Mouse (Mus musculus): ENCODE data around the gene Mrnip.

Gene Mrnip

DNA sequence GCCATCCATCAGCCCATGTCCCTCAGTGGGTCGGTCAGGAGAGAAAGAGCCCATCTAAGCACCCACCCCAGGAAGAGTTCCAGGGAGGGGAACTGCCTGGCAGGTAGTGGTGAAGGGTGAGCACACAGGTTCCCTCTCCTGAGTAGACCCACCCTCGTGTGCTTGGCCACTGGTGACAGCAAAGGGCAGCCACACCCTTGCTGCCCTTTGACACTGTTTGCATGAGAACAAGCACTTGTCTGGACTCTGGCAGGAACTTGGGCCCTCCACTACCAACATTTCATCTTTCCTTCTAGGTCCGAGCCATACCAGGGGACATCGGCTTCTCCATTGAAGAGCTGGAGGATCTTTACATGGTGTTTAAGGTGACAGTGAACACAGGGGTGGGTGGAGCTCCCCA lies 14.9 kb upstream of the Mrnip start:
- no peak for DNase-seq (ENCODE audit: low read depth, low spot score)

DNA sequence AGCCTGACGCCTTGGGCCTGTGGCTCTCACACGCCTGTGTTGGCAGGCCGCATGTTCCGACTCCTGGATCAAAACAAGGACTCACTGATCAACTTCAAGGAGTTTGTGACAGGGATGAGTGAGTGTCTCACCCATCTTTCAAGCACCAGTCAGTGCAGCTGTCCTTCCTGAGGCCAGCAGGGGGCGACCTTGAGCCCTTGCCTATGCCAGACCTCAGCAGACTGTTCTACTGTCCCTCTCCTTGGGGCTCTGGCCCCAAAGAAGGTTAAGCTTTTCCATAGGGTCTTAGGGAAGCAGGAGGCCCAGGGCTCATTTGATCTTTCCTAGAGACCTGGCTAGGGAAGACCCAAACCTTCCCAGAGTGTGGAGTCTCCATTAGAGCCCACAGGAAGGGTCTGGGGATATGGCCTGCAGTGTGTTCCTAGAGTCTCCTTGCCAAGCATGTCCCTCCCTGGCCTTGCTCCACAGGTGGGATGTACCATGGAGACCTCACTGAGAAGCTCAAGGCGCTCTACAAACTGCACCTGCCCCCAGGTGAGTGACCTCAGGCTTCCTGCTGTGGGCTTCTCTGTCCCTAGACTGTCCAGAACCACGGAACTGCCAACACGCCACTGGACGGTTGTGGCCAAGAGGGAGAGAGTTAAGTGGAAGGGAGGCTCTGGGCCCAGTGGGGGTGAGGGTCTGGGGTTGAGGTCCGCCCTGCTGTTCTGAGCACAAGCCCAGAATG lies 12.5 kb upstream of the Mrnip start:
- DNase-seq (ENCODE audit: low read depth, low spot score), result peak; percentile 52

DNA sequence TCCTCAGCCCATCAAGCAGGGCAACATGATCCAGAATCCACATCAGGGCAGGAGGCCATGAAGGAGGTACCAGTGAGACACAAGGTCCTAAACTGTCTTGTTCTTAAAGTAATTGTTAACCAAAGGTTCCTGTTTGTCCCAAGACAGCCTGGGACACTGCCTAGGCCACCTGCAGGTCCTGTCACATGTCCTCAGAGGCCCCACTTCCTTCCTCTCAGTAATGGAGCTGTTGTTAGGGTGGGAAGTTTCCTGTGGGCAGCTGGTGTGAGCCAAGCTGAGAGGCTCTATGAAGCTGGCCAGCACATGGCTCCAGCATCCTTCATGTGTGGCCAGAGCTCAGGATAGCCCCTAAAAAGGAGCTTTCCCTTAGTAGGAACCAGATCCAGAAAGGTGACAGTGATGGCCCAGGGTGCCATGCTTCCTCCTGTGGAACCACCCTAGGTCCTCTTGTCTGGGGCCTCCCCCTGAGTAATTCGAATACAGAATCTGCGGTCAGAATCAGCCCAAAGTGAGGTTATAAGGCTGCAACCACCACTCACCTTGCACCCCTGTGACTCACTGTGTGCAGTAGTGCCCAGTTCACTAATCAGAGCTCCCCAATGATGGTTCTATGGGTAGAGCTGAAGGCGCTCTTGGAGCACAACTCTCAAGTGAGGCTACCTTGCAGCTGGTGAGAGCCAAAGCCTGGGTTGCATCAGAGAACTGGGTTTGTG lies 11.8 kb upstream of the Mrnip start:
- DNase-seq (ENCODE audit: low read depth, low spot score), result no peak

DNA sequence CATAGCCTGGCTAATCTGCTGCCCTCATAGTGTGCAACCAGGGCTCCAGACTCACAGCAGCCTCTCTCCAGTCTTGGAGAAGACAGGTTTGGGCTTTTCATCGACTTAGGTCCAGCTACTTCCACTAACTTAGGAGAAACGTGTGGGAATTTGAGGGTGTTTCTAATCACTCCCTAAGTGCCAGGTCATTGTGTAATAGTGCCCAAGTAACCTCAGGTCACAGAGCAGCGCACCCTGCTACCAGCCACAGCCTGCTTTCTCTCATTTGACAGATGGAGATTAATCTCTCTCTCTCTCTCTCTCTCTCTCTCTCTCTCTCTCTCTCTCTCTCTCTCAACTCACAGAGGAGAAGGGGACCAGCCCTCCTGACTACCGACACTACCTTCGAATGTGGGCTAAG lies 5.9 kb upstream of the Mrnip start:
- DNase-seq (ENCODE audit: low read depth, low spot score), result no peak

DNA sequence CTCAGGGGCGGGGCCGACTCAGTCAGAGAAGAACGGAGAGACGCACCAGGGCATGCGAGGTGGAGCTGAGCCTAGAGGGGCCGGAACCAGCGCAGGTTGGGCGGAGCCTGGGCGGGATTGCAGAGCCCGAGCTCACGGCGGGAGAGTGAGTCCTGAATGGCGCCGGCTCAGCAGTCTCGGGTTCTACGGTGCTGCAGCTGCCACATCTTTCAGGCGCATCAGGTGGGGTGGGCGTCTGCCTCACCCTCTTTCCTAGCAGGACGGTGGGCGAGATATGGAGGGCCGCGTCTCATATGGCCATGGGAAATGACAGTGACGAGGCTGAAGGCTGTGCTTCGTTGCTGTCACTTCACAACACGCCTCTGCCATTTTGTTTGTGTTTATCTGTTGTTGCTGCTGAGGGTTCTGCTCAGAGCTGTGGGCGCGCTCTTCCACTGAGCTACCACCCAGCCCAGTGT lies 515 bp downstream of the Mrnip start:
- peak; percentile 98 for DNase-seq (ENCODE audit: low read depth, low spot score)

DNA sequence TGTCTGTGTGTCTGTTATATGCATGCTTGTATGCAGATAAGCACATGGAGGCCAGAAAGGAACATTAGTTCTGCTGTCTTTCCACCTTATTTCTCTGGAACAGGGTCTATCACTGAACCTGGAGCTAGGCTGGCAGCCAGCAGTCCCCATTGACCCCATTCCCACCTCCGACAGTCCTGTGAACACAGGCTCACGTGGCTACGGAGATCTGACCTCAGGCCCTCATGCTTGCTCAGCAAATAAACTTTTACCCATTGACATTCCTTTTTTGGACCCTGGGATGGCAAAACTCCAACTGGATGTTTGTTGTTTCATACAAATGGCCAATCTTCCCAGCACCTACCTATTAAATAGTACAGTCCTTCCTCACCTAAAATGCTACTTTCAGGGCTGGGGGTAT lies 2.1 kb downstream of the Mrnip start:
- DNase-seq (ENCODE audit: low read depth, low spot score), result no peak

DNA sequence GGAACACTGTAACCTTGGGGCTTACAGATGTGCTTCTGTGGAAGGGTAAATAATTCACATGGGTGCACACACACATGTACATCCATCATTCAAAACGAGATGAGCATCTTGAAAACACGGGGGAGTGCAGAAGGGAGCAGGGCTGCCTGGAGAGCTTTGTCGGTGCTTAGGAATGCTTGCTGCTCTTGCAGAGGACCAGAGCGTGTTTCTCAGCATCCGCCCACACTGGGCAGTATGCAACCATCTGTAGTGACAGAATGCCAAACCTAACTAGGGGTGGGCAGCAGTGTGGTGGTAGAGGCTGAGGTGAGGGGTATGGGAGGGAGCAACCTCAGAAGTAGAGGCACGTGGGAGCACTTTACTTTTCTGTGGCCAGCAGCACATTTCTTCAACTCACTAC lies 2.9 kb downstream of the Mrnip start:
- DNase-seq (ENCODE audit: low read depth, low spot score), result no peak

DNA sequence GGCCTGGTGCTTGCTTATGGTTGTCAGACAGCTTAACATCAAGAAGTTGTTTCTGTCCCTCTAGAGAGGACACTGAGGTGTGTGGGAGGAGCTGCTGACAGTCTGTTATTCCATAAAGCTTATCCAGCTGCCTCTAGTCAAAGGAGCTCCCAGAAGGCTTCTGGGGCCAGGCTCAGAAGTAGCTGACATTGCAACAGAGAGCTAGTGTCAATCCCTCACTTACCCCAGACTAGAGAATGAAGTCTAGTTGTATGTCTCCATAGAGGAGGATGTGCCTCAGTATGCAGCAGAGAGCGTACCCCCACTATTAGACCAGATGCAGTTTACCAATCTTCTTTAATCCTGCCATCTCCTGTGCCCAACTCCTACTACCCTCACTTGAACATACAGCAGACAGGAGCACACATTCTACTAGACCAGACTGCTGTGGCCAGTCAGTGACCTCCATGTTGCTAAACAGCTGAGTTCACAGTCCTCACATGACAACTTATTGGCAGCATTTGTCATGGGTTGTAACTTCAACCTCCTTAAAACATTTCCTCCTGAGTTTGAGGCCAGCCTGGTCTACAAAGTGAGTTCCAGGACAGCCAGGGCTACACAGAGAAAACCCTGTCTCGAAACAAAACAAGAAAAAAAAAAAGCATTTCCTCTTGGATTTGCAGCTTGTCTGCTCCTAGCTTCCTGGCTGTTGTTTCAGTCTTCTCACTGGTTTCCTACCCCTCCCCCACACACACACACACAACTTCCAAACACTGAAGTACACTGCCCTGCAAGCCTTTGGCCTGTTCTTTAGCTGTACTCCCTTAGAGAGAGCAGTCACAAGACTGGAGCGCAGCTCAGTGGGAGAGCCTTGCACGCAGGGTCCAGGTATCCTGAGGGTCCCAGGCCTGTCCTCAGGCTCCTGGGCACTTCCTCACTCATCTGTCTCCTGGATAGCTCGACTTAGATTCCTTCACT lies 4.6 kb downstream of the Mrnip start:
- no peak for DNase-seq (ENCODE audit: low read depth, low spot score)

DNA sequence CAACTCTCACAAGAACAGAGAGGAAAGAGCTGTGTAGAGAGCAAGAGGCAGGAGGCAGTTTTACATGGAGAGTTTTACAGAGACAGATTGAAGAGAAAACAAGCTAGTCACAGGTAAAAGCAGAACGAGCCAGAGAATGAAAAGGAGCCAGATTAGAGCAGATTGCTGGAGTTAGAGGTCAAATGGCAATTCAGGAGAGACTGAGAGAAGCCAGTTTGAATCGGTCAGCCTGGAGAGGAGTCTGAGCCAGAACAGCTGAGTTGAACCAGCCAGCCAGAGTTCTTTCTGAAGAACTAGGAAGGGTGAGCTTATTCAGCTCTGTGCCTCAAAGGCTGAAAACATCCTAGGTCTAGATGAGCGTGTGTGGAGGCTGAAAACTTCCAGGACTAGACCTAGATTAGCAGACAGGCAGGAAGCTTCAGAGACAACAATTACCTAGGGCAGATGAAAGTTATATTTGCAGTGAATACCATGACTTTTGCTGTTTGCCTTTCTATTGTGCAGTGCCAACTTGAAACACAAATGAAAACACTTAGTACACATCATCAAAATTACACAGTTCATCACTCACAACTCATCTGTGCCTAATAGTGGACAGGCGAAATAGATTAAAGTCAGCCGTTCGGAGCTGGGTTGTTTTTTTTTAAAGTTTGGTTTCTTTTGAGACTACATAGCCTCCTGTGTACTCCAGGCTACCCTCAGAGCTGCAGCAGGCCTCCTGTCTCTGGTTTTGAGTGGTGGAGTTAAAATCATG lies 6.4 kb downstream of the Mrnip start:
- no peak for DNase-seq (ENCODE audit: low read depth, low spot score)

DNA sequence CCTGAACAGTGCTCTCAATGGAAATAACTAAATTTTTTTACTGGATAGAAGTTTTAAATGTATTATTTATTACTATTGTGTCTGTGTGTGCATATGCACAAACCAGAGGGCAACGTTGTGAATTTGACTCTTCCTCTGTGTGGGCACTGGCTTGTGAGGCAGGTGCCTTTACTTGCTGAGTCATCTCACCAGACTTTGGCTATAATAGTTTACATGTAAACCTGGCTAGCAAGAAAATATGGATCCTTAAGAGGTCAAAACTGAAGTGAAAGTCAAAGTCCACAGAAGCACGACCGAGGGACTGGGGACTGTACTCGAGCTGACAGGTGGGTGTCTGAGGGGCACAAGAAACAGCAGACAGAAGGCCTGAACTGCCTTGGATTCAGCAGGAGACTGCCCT lies 8.5 kb downstream of the Mrnip start:
- DNase-seq (ENCODE audit: low read depth, low spot score), result no peak

DNA sequence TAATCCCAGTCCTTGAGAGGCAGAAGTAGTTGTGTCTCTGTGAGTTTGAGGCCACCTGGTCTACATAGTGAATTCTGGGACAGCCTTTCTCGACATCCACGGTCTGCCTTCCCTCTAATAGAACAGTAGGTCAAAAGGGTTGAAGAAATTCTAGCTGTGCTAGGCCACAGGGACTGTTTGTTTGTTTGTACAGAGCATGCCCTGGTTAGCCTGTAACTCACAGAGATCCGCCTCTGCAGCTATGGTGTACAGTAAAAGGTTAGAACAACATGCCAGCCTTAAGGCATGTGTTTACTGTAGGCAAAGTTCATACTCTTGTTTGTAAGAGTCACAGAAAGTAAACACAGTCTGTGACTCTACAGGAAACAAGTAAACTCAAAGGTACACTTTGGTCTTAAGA lies 10.5 kb downstream of the Mrnip start:
- no peak for DNase-seq (ENCODE audit: low read depth, low spot score)

DNA sequence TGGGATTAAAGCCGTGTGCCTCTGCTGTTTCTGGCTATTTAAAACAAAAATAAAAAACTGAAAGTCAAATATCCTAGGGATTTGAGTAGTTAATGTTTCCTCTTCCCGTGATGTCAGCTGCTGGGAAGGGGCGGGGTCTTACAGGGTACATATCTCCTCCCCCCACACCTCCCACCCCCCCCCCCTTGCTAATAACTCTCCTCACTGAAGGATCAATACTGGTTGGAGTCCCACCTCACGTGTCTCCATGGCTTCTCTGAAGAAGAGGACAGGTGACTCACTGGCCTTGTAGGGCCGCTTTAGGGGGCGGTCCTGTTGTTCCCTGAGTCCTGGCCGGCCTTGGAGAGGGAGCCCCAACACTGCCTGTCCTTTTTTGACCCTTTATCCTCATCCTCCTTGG lies 14.4 kb downstream of the Mrnip start:
- no peak for DNase-seq (ENCODE audit: low read depth, low spot score)

DNA sequence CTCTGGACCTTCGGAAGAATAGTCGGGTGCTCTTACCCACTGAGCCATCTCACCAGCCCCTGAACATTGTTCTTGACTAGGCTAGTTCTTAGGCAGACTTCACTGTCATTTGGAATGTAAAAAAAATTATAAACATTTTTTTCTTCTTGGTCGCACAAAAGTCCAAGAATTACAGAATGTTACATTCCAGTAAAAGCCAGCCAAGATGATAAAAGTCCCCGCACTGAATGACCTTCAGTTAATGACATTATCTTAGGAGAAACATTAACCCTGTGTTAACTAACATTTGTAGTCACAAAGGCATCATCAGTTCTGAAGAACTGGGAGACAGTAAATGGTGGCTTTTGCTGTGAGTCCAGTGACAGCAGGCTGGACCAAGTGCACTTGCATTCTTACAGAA lies 16.1 kb downstream of the Mrnip start:
- DNase-seq (ENCODE audit: low read depth, low spot score), result no peak

DNA sequence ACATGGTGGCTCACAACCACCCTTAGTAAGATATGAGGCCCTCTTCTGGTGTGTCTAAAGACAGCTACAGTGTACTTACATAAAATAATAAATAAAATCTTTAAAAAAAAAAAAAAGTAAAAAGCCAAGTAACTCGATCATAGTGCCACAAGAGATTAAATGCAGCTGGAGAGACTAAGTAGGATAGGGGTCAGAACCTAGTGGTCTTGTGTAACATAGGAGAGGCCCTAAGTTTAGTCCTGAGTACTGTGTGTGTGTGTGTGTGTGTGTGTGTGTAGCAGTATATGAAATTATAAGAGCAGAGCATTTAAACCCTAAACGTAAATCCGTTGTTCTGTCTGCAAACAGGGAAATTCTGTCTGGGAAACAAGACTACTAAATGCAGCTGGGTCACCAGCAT lies 18.0 kb downstream of the Mrnip start:
- DNase-seq (ENCODE audit: low read depth, low spot score), result no peak

DNA sequence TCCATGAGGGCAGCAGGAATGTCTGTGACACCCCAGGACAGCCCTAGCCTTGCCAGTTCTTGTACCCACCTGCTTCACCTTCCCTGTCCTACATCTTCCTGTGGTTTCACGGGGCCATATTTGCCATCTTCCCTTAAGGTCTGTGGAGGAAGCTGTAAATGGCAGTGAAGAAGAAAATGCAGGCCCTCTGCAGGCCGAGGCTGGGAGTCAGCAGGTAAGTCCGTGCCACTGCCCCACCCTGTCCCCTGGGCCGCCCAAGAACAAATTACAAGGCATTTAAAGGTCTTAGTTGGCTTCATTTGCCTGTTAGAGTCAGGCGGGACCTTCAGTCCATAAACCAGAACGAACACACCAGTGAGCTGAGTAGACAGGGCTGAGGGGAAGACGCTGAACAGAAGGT lies 19.8 kb downstream of the Mrnip start:
- no peak for DNase-seq (ENCODE audit: low read depth, low spot score)

DNA sequence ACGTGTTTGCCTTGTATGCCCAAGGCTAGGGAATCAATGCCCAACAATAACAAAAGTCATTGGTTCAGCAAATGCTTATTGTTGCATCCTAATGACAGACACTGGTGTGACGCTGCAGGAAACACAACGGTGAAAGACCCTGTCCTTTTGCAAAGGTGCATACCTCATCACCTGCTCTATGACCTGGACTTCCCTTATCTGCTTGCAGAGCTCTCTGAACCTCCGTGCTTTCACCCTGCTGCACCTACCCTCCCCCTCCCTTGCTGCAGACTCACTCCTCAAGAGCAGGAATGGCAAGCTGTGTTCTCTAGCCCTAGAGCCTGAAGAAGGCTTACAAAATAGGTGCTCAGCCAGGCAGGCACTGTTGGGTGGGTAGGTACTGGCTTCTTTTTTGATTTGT lies 20.5 kb downstream of the Mrnip start:
- no peak for DNase-seq (ENCODE audit: low read depth, low spot score)

DNA sequence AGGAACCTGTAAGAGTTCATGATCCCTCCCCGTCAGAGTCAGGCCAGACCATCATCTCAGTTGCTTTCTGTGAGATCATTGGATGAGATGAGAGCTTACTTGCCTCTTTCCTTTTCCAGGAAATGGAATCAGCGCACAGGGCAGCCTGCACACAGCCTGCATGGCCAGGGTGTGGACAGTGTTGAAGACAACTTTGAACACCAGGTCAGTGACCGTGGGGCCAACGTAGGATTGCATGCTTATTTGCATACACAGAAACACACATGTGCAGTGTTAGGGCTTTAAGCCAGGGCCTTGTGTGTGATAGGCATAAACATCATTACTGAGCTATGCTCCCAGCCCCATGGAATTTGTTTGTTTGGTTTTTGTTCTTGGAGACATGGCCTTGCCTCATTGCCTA lies 23.3 kb downstream of the Mrnip start:
- no peak for DNase-seq (ENCODE audit: low read depth, low spot score)

DNA sequence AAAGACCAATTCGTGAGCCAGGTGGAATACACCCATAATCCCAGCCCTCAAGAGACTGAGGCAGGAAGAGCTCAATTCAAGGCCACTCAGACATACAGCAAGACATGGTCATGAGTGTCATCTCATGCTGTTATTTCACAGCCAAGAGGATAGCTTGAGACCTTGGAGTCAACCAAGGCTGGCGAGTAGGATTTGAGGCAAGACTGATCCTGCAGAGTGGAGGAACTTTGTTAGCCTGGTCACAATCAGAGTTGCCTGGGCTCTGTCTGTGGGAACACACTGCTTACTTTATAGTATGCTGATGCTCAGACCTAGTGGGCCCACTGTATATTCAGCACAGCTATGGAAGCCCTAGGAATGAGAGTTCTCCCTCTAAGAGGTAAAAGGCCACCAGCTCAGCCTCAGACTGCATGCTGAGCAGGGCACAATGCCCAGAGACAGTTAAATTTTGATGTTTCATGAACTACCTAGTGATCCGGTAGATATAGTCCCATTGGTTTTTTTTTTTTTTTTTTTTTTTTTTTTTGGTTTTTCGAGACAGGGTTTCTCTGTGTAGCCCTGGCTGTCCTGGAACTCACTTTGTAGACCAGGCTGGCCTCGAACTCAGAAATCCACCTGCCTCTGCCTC lies 24.1 kb downstream of the Mrnip start:
- no peak for DNase-seq (ENCODE audit: low read depth, low spot score)

DNA sequence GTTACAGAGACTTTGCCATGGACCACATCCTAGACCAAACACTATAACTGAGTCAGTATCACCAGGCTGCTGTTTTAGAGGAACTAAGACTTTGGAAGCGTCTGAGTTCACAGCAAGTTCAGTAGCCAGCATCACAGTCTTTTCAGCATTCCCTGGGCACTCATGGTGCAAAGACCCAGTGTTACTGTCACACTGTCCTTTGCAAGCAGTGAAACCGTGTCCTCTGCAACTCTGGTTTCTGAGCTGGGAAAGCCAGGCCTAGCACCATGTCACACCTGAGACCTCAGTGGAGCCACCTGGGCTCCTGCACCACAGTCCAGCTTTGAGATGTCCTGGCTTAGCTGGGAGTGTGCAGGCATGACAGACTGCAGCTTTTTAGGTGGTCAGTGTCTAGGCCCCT lies 24.7 kb downstream of the Mrnip start:
- no peak for DNase-seq (ENCODE audit: low read depth, low spot score)

DNA sequence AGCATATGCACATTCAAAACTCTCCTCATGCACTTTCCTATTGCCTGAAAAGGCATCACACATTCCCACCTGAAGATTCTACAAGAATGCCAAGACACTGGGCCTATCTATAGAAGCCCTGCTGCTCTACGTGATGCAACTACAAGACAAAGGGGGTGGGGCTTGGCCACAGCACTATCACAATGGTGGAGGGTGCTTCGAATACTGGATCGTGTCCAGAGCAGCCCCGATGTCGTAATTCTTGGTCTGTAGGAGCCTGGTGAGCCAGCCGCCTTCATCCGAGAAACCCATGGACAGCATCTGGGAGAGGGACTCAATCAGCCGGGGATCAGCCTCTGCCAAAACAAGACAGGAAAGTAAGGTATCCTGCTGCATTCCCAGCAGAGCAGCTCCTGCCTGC lies 26.4 kb downstream of the Mrnip start:
- DNase-seq (ENCODE audit: low read depth, low spot score), result no peak

DNA sequence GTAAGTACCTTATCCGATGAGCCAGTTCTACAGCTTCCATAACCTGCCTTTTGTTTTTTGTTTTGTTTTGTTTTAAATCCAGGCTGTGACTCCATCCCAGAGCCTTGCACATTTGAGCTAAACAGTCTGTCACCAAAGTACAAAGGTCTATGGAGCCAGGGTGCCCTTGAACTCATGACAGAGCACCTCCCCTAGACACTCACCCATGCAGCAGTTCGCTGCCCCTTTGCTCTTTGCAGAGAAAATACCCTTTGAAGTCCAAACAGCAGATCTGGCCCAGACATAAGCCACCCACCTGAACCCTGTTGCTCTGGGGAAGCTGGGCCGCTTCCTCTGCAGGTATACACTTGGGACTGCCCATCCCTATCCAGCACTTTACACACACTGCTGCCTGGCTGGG lies 27.3 kb downstream of the Mrnip start:
- DNase-seq (ENCODE audit: low read depth, low spot score), result no peak

Measured in WW6 (cell line).